Mouse (Mus musculus) G1E (cell line): ENCODE results near the gene Klk1.
"Not testable (repeated sequence)": the region's sequence is repeated elsewhere in the genome, so short reads cannot be mapped to it uniquely, and the experiment has no call there.

Experiments
- CTCF ChIP-seq: IDR thresholded peaks from 2 replicates; pipeline ENCODE4 v1.5.1; 2012; ENCODE audit warnings: low read depth, low read length, inconsistent platforms, mixed read lengths
- GATA1 ChIP-seq: IDR thresholded peaks from 2 replicates; pipeline ENCODE4 v1.6.1; 2012; ENCODE audit warnings: borderline replicate concordance, low read length, inconsistent platforms, mixed read lengths
- TAL1 ChIP-seq: conservative IDR thresholded peaks from 2 replicates; pipeline ENCODE4 v1.6.1; 2012; ENCODE audit warnings: low read depth, low read length, inconsistent platforms, mixed read lengths

GRCm38 (mm10) chr7:44222335-44222734 is 2.8 kb upstream of the Klk1 start:
- not testable (repeated sequence) for TF ChIP-seq CTCF, TAL1, GATA1
